Mouse (Mus musculus) heart, embryonic 16.5 days (tissue): ENCODE data around the gene Iqschfp. TPM values are rescaled to one million over a fixed set of nuclear protein-coding genes. Genes with fewer than 3 reads are reported as not detected.

ENCODE experiments used
- ATAC-seq: fragments of 200-750 bp; cut with Nextera tagmentation; replicated peaks from 2 replicates; pipeline ENCODE4 v1.8.0; 2017; ENCODE audit warnings: moderate number of reproducible peaks; ENCODE audit not compliant: insufficient read depth, low FRiP score; ENCODE audit errors: extremely low read depth
- H3K27ac ChIP-seq: fragments of 300-500 bp; sonication (generic); 2 replicates; pipeline ENCODE4 v1.5.1; 2014; ENCODE audit warnings: mild to moderate bottlenecking, low read length, control low read depth, moderate library complexity
- H3K27me3 ChIP-seq: fragments of 300-500 bp; sonication (generic); 2 replicates; pipeline ENCODE4 v1.6.1; 2014; ENCODE audit warnings: low read length, mixed read lengths; ENCODE audit not compliant: control insufficient read depth, insufficient read depth
- H3K36me3 ChIP-seq: fragments of 300-500 bp; sonication (generic); 2 replicates; pipeline ENCODE4 v1.6.1; 2014; ENCODE audit not compliant: control insufficient read depth, insufficient read depth
- H3K4me1 ChIP-seq: fragments of 300-500 bp; sonication (generic); 2 replicates; pipeline ENCODE4 v1.6.1; 2014; ENCODE audit warnings: low read length, mixed read lengths; ENCODE audit not compliant: control insufficient read depth, insufficient read depth
- H3K4me2 ChIP-seq: fragments of 300-500 bp; sonication (generic); 2 replicates; pipeline ENCODE4 v1.6.1; 2014; ENCODE audit warnings: low read depth, mild to moderate bottlenecking, control low read depth, low read length
- H3K4me3 ChIP-seq: fragments of 300-500 bp; sonication (generic); 2 replicates; pipeline ENCODE4 v1.5.1; 2014; ENCODE audit warnings: mild to moderate bottlenecking, control low read depth, low read length
- H3K9ac ChIP-seq: fragments of 300-500 bp; sonication (generic); 2 replicates; pipeline ENCODE4 v1.6.1; 2014; ENCODE audit warnings: low read length, control low read depth
- H3K9me3 ChIP-seq: fragments of 300-500 bp; sonication (generic); replicated peaks from 2 replicates; pipeline ENCODE4 v1.6.1; 2016; ENCODE audit warnings: low read length; ENCODE audit not compliant: control insufficient read depth
- WGBS: fragments of 180-500 bp; shearing (Covaris S2); extraction: QIAGEN DNeasy Blood & Tissue Kit; methylation state at CpG from one replicate; pipeline ENCODE4 v1.1.7; 2014; 5-methylcytosine and 5-hydroxymethylcytosine counted together
- polyA plus RNA-seq: library from polyadenylated mRNA; unstranded; fragments of >200 nt; fragmentation: Nextera tagmentation; extraction: Ambion mirVana; gene quantifications from 2 replicates; pipeline ENCODE4 v1.2.1, GENCODE M21; 2015

The Iqschfp gene
- polyA plus RNA-seq, 1 experiment from 2014 or later = not detected

DNA sequence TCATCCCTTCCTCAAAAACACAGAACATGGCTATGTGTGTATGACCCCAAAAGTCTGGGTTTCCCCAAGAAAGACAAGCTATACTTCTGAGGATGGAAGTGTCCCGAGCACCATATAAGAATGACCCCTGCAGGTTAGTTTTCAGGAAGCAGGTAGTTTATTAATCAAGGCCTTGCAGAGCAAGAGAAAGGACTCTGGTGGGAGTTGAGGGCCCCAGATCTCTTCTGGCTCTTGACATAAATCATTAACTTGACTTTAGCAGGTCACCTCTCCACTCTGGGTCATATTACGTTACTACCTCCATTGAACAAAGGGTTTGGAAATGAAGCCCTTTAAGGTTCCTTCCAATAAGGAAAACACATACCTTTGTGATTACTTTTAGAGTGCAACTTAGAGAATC, 782.7 kb downstream of the Iqschfp start:
- Histone ChIP-seq H3K27me3 (no peaks in the 10 kb centered on the region), H3K27ac (no peak overlapping the region), H3K4me3 (no peak overlapping the region), H3K9ac (no peak overlapping the region), H3K4me2 (no peak overlapping the region), H3K9me3 (no peaks in the 10 kb centered on the region), H3K4me1 (0 out of 2 replicates have a peak, but pooled peaks cover 3% of the 10 kb centered on the region), H3K36me3 (no peaks in the 10 kb centered on the region)
- no peak for ATAC-seq
- WGBS = 78% methylated on average over 2 of the region's 2 CpGs

DNA sequence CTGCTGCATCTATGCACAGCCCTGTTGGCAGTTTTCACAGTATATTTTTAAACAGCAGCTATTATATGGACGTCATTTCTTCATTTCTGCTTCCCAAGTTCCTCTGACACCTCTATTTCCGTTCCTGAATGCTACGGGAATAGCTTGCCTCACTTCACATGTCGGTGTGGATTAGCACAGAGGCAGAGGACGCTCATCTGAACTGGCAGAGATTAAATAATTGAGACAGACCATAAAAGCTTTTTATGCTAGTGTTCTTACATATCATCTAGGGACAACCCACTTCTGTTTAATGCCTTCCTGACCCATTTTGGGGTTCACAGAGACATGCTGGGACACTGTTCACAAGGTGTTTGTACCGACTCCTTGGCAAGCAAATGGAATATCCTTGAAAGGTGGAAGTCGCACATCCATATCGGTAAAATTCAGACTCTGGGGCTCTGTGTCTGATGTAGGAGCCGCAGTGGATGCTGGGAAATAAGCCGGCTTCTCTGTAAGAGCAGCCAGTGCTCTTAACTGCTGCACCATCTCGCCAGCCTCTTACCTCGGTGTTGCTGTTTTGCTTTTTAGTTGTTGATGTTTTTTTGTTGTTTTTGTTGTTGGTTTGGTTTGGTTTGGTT, 783.3 kb downstream of the Iqschfp start:
- ATAC-seq = no peak
- no peaks in the 10 kb centered on the region for H3K27me3 ChIP-seq
- no peaks in the 10 kb centered on the region for H3K36me3 ChIP-seq
- no peak overlapping the region for H3K9ac ChIP-seq
- no peak overlapping the region for H3K4me2 ChIP-seq
- H3K4me1 ChIP-seq = 0 out of 2 replicates have a peak, but pooled peaks cover 3% of the 10 kb centered on the region
- no peak overlapping the region for H3K27ac ChIP-seq
- H3K4me3 ChIP-seq = no peak overlapping the region
- H3K9me3 ChIP-seq = no peaks in the 10 kb centered on the region
- 74% methylated on average over 12 of the region's 12 CpGs for WGBS

Other genes with a start within 250 kb of the Iqschfp start
- gene Iqcj, start within 50 bp of the Iqschfp start, polyA plus RNA-seq = not detected in 2 replicates
- gene Schip1, start 172.6 kb downstream of the Iqschfp start, polyA plus RNA-seq = 52.4 and 60.3 TPM in 2 replicates